Mouse (Mus musculus): Measurements from ENCODE around the gene Fxyd3.

Fxyd3 gene

GRCm38 (mm10) chr7:31072326-31072725 is 4.2 kb downstream of the Fxyd3 start:
- no peak for DNase-seq (ENCODE audit: extremely low spot score, low spot score)

GRCm38 (mm10) chr7:31070324-31070723 is 6.2 kb downstream of the Fxyd3 start:
- no peak for DNase-seq (ENCODE audit: extremely low spot score, low spot score)

- DNase-seq (ENCODE audit: extremely low spot score, low spot score): no peak
These were observed 7.0 kb downstream of the Fxyd3 start for GRCm38 (mm10) chr7:31069491-31069890.

GRCm38 (mm10) chr7:31067836-31068235 is 8.7 kb downstream of the Fxyd3 start:
- DNase-seq (ENCODE audit: extremely low spot score, low spot score): no peak

GRCm38 (mm10) chr7:31063074-31063560 is 13.4 kb downstream of the Fxyd3 start:
- no peak for DNase-seq (ENCODE audit: extremely low spot score, low spot score)

- no peak for DNase-seq (ENCODE audit: extremely low spot score, low spot score)
These were observed 15.9 kb downstream of the Fxyd3 start for GRCm38 (mm10) chr7:31060621-31061010.

GRCm38 (mm10) chr7:31059919-31060620 is 16.4 kb downstream of the Fxyd3 start:
- DNase-seq (ENCODE audit: extremely low spot score, low spot score): no peak

- DNase-seq (ENCODE audit: extremely low spot score, low spot score): peak; percentile 89
These were observed 17.4 kb downstream of the Fxyd3 start, which contains the start of gene Lgi4 for GRCm38 (mm10) chr7:31059108-31059507. Gene Lgi4, plus strand, starts transcription at chr7:31059342.

- DNase-seq (ENCODE audit: extremely low spot score, low spot score): no peak
These were observed 18.3 kb downstream of the Fxyd3 start for GRCm38 (mm10) chr7:31058211-31058610.

GRCm38 (mm10) chr7:31057730-31058129 is 18.8 kb downstream of the Fxyd3 start:
- no peak for DNase-seq (ENCODE audit: extremely low spot score, low spot score)

GRCm38 (mm10) chr7:31057071-31057470 is 19.4 kb downstream of the Fxyd3 start, which contains the start of gene Fxyd1:
Gene Fxyd1, minus strand, starts transcription at chr7:31057199.
- no peak for DNase-seq (ENCODE audit: extremely low spot score, low spot score)

- DNase-seq (ENCODE audit: extremely low spot score, low spot score): no peak
These were observed 20.1 kb downstream of the Fxyd3 start for GRCm38 (mm10) chr7:31056448-31056847.

- no peak for DNase-seq (ENCODE audit: extremely low spot score, low spot score)
These were observed 20.6 kb downstream of the Fxyd3 start for GRCm38 (mm10) chr7:31055883-31056282.

GRCm38 (mm10) chr7:31055354-31055824 is 21.1 kb downstream of the Fxyd3 start:
- DNase-seq (ENCODE audit: extremely low spot score, low spot score): peak; percentile 35

- no peak for DNase-seq (ENCODE audit: extremely low spot score, low spot score)
These were observed 21.7 kb downstream of the Fxyd3 start for GRCm38 (mm10) chr7:31054661-31055320.

GRCm38 (mm10) chr7:31053882-31054447 is 22.5 kb downstream of the Fxyd3 start:
- no peak for DNase-seq (ENCODE audit: extremely low spot score, low spot score)

GRCm38 (mm10) chr7:31052636-31053434 is 23.7 kb downstream of the Fxyd3 start:
- peak; percentile 48 for DNase-seq (ENCODE audit: extremely low spot score, low spot score)

- DNase-seq (ENCODE audit: extremely low spot score, low spot score): no peak
These were observed 24.3 kb downstream of the Fxyd3 start for GRCm38 (mm10) chr7:31052251-31052635.

GRCm38 (mm10) chr7:31051321-31052021 is 25.0 kb downstream of the Fxyd3 start, which contains the start of gene Fxyd7:
Gene Fxyd7, minus strand, starts transcription at chr7:31051467.
- DNase-seq (ENCODE audit: extremely low spot score, low spot score): no peak

GRCm38 (mm10) chr7:31050921-31051320 is 25.6 kb downstream of the Fxyd3 start:
- no peak for DNase-seq (ENCODE audit: extremely low spot score, low spot score)

- DNase-seq (ENCODE audit: extremely low spot score, low spot score): no peak
These were observed 26.0 kb downstream of the Fxyd3 start for GRCm38 (mm10) chr7:31050487-31050886.

Data from neural tube, embryonic 10.5 days (tissue).